16 mouse cellular contexts compared by ENCODE assay signal in genomic region chr3:94789516-94789915, GRCm38 (mm10). TPM values are rescaled to one million over a fixed set of nuclear protein-coding genes. Genes with fewer than 3 reads are reported as not detected.
A peak's percentile ranks its signal among the peaks of the same experiment; 100 is the strongest.
DNase-seq lines count a peak whose midpoint lies in the region; TF ChIP-seq lines count a peak whose summit lies in the region.
"Had no signal": no experiment of that assay in that cellular context is flagged by ENCODE, and none has a peak within 500 bp of the region (broad histone marks: within the 10 kb centered on the region; RNA-seq: fewer than 3 reads in every experiment).

No protein-coding gene starts in this region.

- peaks cover 3% of the 10 kb centered on the region for H3K4me1 ChIP-seq in small intestine, adult 2 months (ENCODE audit: control insufficient read depth, insufficient read depth, insufficient read length, low read length)

- DNase-seq in kidney, postnatal 10 days, result peak; percentile 52
- DNase-seq in kidney, adult 18-20 months, result no peak
- peak; percentile 22 for DNase-seq in right cerebral cortex, postnatal 14 days
- no peak for DNase-seq in right cerebral cortex, adult 2 months (ENCODE audit: low spot score in 2 of 2)
- peak; percentile 20 for DNase-seq in adrenal gland, postnatal 25 days
- DNase-seq in frontal cortex, postnatal 10 days (ENCODE audit: low spot score in 2 of 2), result no peak
- DNase-seq: gastrocnemius, adult 2 months; heart, adult 2 months; right cerebral cortex, postnatal 25 days had no signal

- whole genome bisulfite sequencing in small intestine, adult 2 months, result 53% methylated on average over 2 of the region's 2 CpGs

- no peak for TF ChIP-seq CTCF in small intestine, adult 2 months (IDR thresholded peaks at IDR 0.05; ENCODE audit: extremely low read depth, insufficient read length, insufficient replicate concordance, low read depth, low read length)

- TF ChIP-seq POLR2A in small intestine, adult 2 months (IDR thresholded peaks at IDR 0.05; ENCODE audit: low read depth, low read length), result no peak

- no peak overlapping the region for H3K4me3 ChIP-seq in small intestine, adult 2 months (ENCODE audit: low read depth, low read length)
- H3K4me3 ChIP-seq: forebrain, embryonic 13.5 days; gastrocnemius, adult 2 months; heart, adult 2 months; limb, embryonic 10.5 days; liver, embryonic 12.5 days; neural tube, embryonic 15.5 days had no signal

- H3K27me3 ChIP-seq in small intestine, adult 2 months (ENCODE audit: control insufficient read depth, insufficient read depth, low read length), result no peaks in the 10 kb centered on the region
- H3K27me3 ChIP-seq: forebrain, embryonic 13.5 days; neural tube, embryonic 15.5 days; Patski had no signal

- H3K27ac ChIP-seq in small intestine, adult 2 months (ENCODE audit: insufficient read depth, low read depth, low read length), result peak overlapping the region; percentile 30; the same call in 1 of the 2 replicates
- H3K27ac ChIP-seq: forebrain, embryonic 13.5 days; gastrocnemius, adult 2 months; heart, adult 2 months; hindbrain, embryonic 14.5 days; limb, embryonic 10.5 days; liver, embryonic 12.5 days; neural tube, embryonic 15.5 days had no signal

- no peaks in the 10 kb centered on the region for H3K36me3 ChIP-seq in small intestine, adult 2 months (ENCODE audit: control insufficient read depth, insufficient read depth, low read length)
- H3K36me3 ChIP-seq: limb, embryonic 10.5 days; liver, embryonic 12.5 days; neural tube, embryonic 15.5 days had no signal

RNA-seq across cellular contexts. Expression of gene Cgn, which starts 3.2 kb away (rescaled TPM):
- 1.0 and 1.3 TPM in 2 replicates for total RNA-seq in adrenal gland, postnatal 25 days (2021)
- polyA plus RNA-seq in small intestine, adult 2 months (2012; rRNA removed), result 12.6 and 31.3 TPM in 2 replicates

RNA-seq across cellular contexts. Expression of gene Pogz, which starts 47.9 kb away (rescaled TPM):
- 41.9 and 46.1 TPM in 2 replicates for total RNA-seq in adrenal gland, postnatal 25 days (2021)
- polyA plus RNA-seq in small intestine, adult 2 months (2012; rRNA removed), result 6.1 and 8.0 TPM in 2 replicates

Comparison
In these comparisons a context has a peak if more than half of its experiments do, and no peak if none do; other contexts are left out.
1. DNase-seq: peak in kidney, postnatal 10 days (single experiment), right cerebral cortex, postnatal 14 days (single experiment) and adrenal gland, postnatal 25 days (single experiment); none in kidney, adult 18-20 months (single experiment), right cerebral cortex, adult 2 months (0 of 2) and frontal cortex, postnatal 10 days (0 of 2).